Mouse (Mus musculus): ENCODE data around the gene Csrp2. TPM values are rescaled to one million over a fixed set of nuclear protein-coding genes. Genes with fewer than 3 reads are reported as not detected.

The Csrp2 gene
- polyA plus RNA-seq, 1 experiment, result 14.3 TPM

GRCm38 (mm10) chr10:110920368-110920950 is 870 bp downstream of the Csrp2 start:
- WGBS, result 5% methylated on average over 15 of the region's 15 CpGs
- no peak overlapping the region for H3K27ac ChIP-seq (ENCODE audit: insufficient read depth, low read length)
- H3K4me3 ChIP-seq (replicated peaks; ENCODE audit: insufficient read depth, low read depth, low read length), result peak overlapping the region; percentile 78
- H3K27me3 ChIP-seq (ENCODE audit: control insufficient read depth, insufficient read depth, low read length), result no peaks in the 10 kb centered on the region
- TF ChIP-seq POLR2A (IDR thresholded peaks at IDR 0.05; ENCODE audit: borderline replicate concordance, insufficient read depth, low read length) (no peak), CTCF (IDR thresholded peaks at IDR 0.05; ENCODE audit: borderline replicate concordance, insufficient read depth, low read depth, low read length) (no peak)
- DNase-seq, result no peak
- H3K4me1 ChIP-seq (ENCODE audit: control insufficient read depth, insufficient read depth, low read length), result no peaks in the 10 kb centered on the region

- Histone ChIP-seq H3K4me3 (replicated peaks; ENCODE audit: insufficient read depth, low read depth, low read length) (no peak overlapping the region), H3K4me1 (ENCODE audit: control insufficient read depth, insufficient read depth, low read length) (no peaks in the 10 kb centered on the region), H3K27ac (ENCODE audit: insufficient read depth, low read length) (no peak overlapping the region), H3K27me3 (ENCODE audit: control insufficient read depth, insufficient read depth, low read length) (no peaks in the 10 kb centered on the region)
- no peak for DNase-seq
- TF ChIP-seq CTCF (IDR thresholded peaks at IDR 0.05; ENCODE audit: borderline replicate concordance, insufficient read depth, low read depth, low read length), result no peak
- no peak for TF ChIP-seq POLR2A (IDR thresholded peaks at IDR 0.05; ENCODE audit: borderline replicate concordance, insufficient read depth, low read length)
- WGBS, result 86% methylated on average over 3 of the region's 3 CpGs
Observed at GRCm38 (mm10) chr10:110921890-110922289, 2.3 kb downstream of the Csrp2 start.

- Histone ChIP-seq H3K27ac (ENCODE audit: insufficient read depth, low read length) (no peak overlapping the region), H3K4me3 (replicated peaks; ENCODE audit: insufficient read depth, low read depth, low read length) (no peak overlapping the region), H3K4me1 (ENCODE audit: control insufficient read depth, insufficient read depth, low read length) (no peaks in the 10 kb centered on the region), H3K27me3 (ENCODE audit: control insufficient read depth, insufficient read depth, low read length) (no peaks in the 10 kb centered on the region)
- DNase-seq, result no peak
- no peak for TF ChIP-seq CTCF (IDR thresholded peaks at IDR 0.05; ENCODE audit: borderline replicate concordance, insufficient read depth, low read depth, low read length)
- no peak for TF ChIP-seq POLR2A (IDR thresholded peaks at IDR 0.05; ENCODE audit: borderline replicate concordance, insufficient read depth, low read length)
- 74% methylated on average over 9 of the region's 9 CpGs for WGBS
Observed at GRCm38 (mm10) chr10:110922612-110923011, 3.0 kb downstream of the Csrp2 start.

- WGBS, result 13% methylated on average over 11 of the region's 11 CpGs
Observed at GRCm38 (mm10) chr10:110927491-110927890, 7.9 kb downstream of the Csrp2 start.

GRCm38 (mm10) chr10:110929756-110930155 is 10.2 kb downstream of the Csrp2 start:
- Histone ChIP-seq H3K27me3 (ENCODE audit: control insufficient read depth, insufficient read depth, low read length) (no peaks in the 10 kb centered on the region), H3K27ac (ENCODE audit: insufficient read depth, low read length) (no peak overlapping the region), H3K4me1 (ENCODE audit: control insufficient read depth, insufficient read depth, low read length) (peaks cover 9% of the 10 kb centered on the region), H3K4me3 (replicated peaks; ENCODE audit: insufficient read depth, low read depth, low read length) (no peak overlapping the region)
- peak; percentile 49 to 57 for DNase-seq
- 29% methylated on average over 4 of the region's 4 CpGs for whole genome bisulfite sequencing
- no peak for TF ChIP-seq POLR2A (IDR thresholded peaks at IDR 0.05; ENCODE audit: borderline replicate concordance, insufficient read depth, low read length)
- TF ChIP-seq CTCF (IDR thresholded peaks at IDR 0.05; ENCODE audit: borderline replicate concordance, insufficient read depth, low read depth, low read length), result no peak

More at GRCm38 (mm10) chr10:110927491-110927890, 7.9 kb downstream of the Csrp2 start:
- Histone ChIP-seq H3K4me1 (ENCODE audit: control insufficient read depth, insufficient read depth, low read length) (peaks cover 9% of the 10 kb centered on the region), H3K27me3 (ENCODE audit: control insufficient read depth, insufficient read depth, low read length) (no peaks in the 10 kb centered on the region), H3K4me3 (replicated peaks; ENCODE audit: insufficient read depth, low read depth, low read length) (no peak overlapping the region), H3K27ac (ENCODE audit: insufficient read depth, low read length) (no peak overlapping the region)
- TF ChIP-seq POLR2A (IDR thresholded peaks at IDR 0.05; ENCODE audit: borderline replicate concordance, insufficient read depth, low read length), result no peak
- 0 out of 2 replicates have a peak, but pooled peaks have one; percentile 12 for TF ChIP-seq CTCF (IDR thresholded peaks at IDR 0.05; ENCODE audit: borderline replicate concordance, insufficient read depth, low read depth, low read length)
- peak; percentile 57 to 75 for DNase-seq

GRCm38 (mm10) chr10:110931161-110931912 is 11.7 kb downstream of the Csrp2 start:
- WGBS, result 70% methylated on average over 13 of the region's 13 CpGs
- no peak for DNase-seq
- H3K27ac ChIP-seq (ENCODE audit: insufficient read depth, low read length), result no peak overlapping the region
- H3K4me1 ChIP-seq (ENCODE audit: control insufficient read depth, insufficient read depth, low read length), result peaks cover 9% of the 10 kb centered on the region
- no peaks in the 10 kb centered on the region for H3K27me3 ChIP-seq (ENCODE audit: control insufficient read depth, insufficient read depth, low read length)
- no peak for TF ChIP-seq POLR2A (IDR thresholded peaks at IDR 0.05; ENCODE audit: borderline replicate concordance, insufficient read depth, low read length)
- no peak overlapping the region for H3K4me3 ChIP-seq (replicated peaks; ENCODE audit: insufficient read depth, low read depth, low read length)

- Histone ChIP-seq H3K27me3 (ENCODE audit: control insufficient read depth, insufficient read depth, low read length) (no peaks in the 10 kb centered on the region), H3K4me1 (ENCODE audit: control insufficient read depth, insufficient read depth, low read length) (peaks cover 9% of the 10 kb centered on the region), H3K27ac (ENCODE audit: insufficient read depth, low read length) (no peak overlapping the region), H3K4me3 (replicated peaks; ENCODE audit: insufficient read depth, low read depth, low read length) (no peak overlapping the region)
- TF ChIP-seq CTCF (IDR thresholded peaks at IDR 0.05; ENCODE audit: borderline replicate concordance, insufficient read depth, low read depth, low read length) (no peak), POLR2A (IDR thresholded peaks at IDR 0.05; ENCODE audit: borderline replicate concordance, insufficient read depth, low read length) (no peak)
- no peak for DNase-seq
- WGBS, result 71% methylated on average over 20 of the region's 20 CpGs
Observed at GRCm38 (mm10) chr10:110931913-110932560, 12.4 kb downstream of the Csrp2 start.

Measured in cerebellum, adult 2 months (tissue).